Mouse (Mus musculus): ENCODE results near the gene Snrnp70.

- TF ChIP-seq MEF2A (IDR thresholded peaks at IDR 0.05; ENCODE audit: borderline replicate concordance, low read depth, low read length): no peak
- no peak for TF ChIP-seq EP300 (IDR thresholded peaks at IDR 0.05; ENCODE audit: low read length)
- no peak for TF ChIP-seq TCF12 (IDR thresholded peaks at IDR 0.05; ENCODE audit: low read depth, low read length)
- TF ChIP-seq NELFE (IDR thresholded peaks at IDR 0.05; ENCODE audit: low read depth, low read length): no peak
- TF ChIP-seq SIN3A (IDR thresholded peaks at IDR 0.05; ENCODE audit: low read length): no peak
- TF ChIP-seq POLR2A (IDR thresholded peaks at IDR 0.05; ENCODE audit: low read depth, low read length): no peak
- no peak for TF ChIP-seq ZNF384 (IDR thresholded peaks at IDR 0.05; ENCODE audit: low read depth, low read length)
- no peak for TF ChIP-seq SMC3 (IDR thresholded peaks at IDR 0.05; ENCODE audit: low read depth, low read length)
- TF ChIP-seq RAD21 (IDR thresholded peaks at IDR 0.05; ENCODE audit: low read depth, low read length): no peak
These were observed 19.2 kb upstream of the Snrnp70 start for GRCm38 (mm10) chr7:45414740-45415224.
